Mouse (Mus musculus) gastrocnemius, adult 18-20 months (tissue): ENCODE data around the gene Pigw. TPM values are rescaled to one million over a fixed set of nuclear protein-coding genes. Genes with fewer than 3 reads are reported as not detected.

Experiments used
- DNase-seq: peaks from one replicate; pipeline ENCODE4 v3.0.0; 2021; ENCODE audit warnings: low spot score
- microRNA-seq: library from miRNA; unstranded; fragments of <30 nt; microRNA quantifications from one replicate; pipeline ENCODE4 v1.2.0, GENCODE M21; 2021
- total RNA-seq, 2 experiments: library from RNA; stranded (reverse); gene quantifications; 2 replicates each; pipeline ENCODE4 v1.2.3; 2021

The Pigw gene
- total RNA-seq, 2 experiments from 2014 or later: 3.8 to 5.9 TPM

DNA sequence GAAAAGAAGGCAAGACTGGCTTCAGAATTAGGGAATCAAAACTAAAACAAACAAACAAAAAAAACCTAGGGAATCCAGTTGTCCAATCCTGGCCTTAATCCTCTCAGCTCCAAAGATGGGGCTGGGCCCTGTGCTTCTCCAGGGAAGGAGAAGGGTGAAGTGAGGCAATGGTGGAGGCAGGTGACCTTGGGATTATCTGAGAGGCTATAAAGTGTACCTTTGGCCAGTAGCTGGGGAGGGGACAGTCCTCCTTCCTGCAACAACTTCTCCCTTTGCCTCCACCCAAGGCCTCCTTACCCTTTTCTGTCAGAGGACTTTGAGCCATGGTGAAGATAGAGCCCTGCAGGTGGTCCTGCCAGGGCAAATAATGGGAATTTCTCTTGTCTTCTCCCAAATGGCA lies 52.6 kb downstream of the Pigw start:
- no peak for DNase-seq

Small RNA genes lying within 50 kb of the gene (microRNA-seq; reads per million reads assigned to microRNA genes)
- not detected for gene Gm23564

Other genes starting within 250 kb of the Pigw start
- gene Mrm1, start 60.8 kb downstream of the Pigw start, total RNA-seq: 1 to 10 TPM; 4.7 to 6.2 TPM
- 10 to 100 TPM; 25.5 to 31.0 TPM for gene Dhrs11, start 51.3 kb downstream of the Pigw start, total RNA-seq
- 10 to 100 TPM; 31.6 to 32.4 TPM for gene Ggnbp2, start 9.5 kb downstream of the Pigw start, total RNA-seq
- gene Myo19, start 137 bp downstream of the Pigw start, total RNA-seq: 1 to 10 TPM; 1.4 to 2.4 TPM
- 10 to 100 TPM; 15.6 to 17.3 TPM for gene Znhit3, start 36.1 kb upstream of the Pigw start, total RNA-seq
- gene Car4, start 77.5 kb upstream of the Pigw start, total RNA-seq: 1 to 10 TPM; 4.8 to 5.8 TPM